Mouse (Mus musculus) cortical plate, adult 2 months (tissue): ENCODE results near the gene Eif2b2.

Experiments
- CTCF ChIP-seq: fragments of 200-500 bp; IDR thresholded peaks from 2 replicates; pipeline ENCODE4 v1.5.1; 2011; ENCODE audit warnings: mild to moderate bottlenecking, control low read depth, low read length; ENCODE audit not compliant: insufficient read depth; ENCODE audit errors: extremely low read depth
- POLR2A ChIP-seq: fragments of 200-500 bp; IDR thresholded peaks from 2 replicates; pipeline ENCODE4 v1.6.1; 2011; ENCODE audit warnings: mild to moderate bottlenecking, low read length, control low read depth; ENCODE audit not compliant: insufficient read depth; ENCODE audit errors: extremely low read depth

GRCm38 (mm10) chr12:85174016-85174415 is 45.3 kb upstream of the Eif2b2 start:
- TF ChIP-seq CTCF, result no peak
- no peak for TF ChIP-seq POLR2A
